9 mouse cellular contexts compared by ENCODE assay signal in the genomic region with DNA sequence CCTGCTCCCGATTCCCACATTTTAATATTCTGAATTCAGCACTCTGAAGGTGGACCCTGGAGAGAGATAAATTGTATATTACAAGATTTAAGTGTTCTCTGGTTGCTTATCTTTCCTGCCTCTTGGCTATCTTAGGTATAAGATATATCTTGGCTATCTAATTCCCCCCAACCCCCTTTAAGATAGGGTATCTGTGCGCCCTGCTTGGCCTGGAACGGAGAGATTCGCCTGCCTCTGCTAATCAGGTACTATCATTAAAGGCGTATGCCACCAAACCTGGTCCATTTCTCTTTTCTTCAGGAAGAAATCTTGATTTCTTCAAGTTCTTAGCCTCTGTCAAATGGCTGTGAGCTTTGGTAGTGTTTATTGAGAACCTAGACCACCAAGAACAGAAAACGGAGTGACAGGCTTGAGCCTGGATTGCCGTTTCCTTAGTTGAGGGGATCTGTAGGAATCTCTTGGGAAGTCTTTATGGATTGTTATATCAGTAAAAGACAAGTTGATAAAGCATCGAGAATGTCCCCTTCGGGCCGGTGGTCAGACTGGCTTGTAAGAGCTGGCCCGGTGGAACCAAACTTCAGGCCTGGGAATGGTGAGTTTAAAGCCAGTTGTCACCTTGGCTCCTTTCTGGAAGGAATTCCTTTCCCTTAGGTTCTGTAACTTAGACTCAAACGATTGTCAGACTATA. TPM values are rescaled to one million over a fixed set of nuclear protein-coding genes. Genes with fewer than 3 reads are reported as not detected.
A peak's percentile ranks its signal among the peaks of the same experiment; 100 is the strongest.
DNase-seq lines count a peak whose midpoint lies in the region; ATAC-seq and TF ChIP-seq lines count a peak whose summit lies in the region.
"Had no signal": no experiment of that assay in that cellular context is flagged by ENCODE, and none has a peak within 500 bp of the region (broad histone marks: within the 10 kb centered on the region; RNA-seq: fewer than 3 reads in every experiment).

No protein-coding gene starts in this region.

- peak overlapping the region; percentile 94 for H3K27ac ChIP-seq in lung, embryonic 14.5 days (ENCODE audit: low read depth)
- peak overlapping the region; percentile 98; the same call in 1 of the 2 replicates for H3K27ac ChIP-seq in embryonic facial prominence, embryonic 15.5 days (replicated peaks)
- peak overlapping the region; percentile 96; the same call in 1 of the 2 replicates for H3K27ac ChIP-seq in limb, embryonic 10.5 days
- H3K27ac ChIP-seq in neural tube, embryonic 14.5 days (ENCODE audit: low read depth, low read length) = no peak overlapping the region

- no peaks in the 10 kb centered on the region for H3K27me3 ChIP-seq in lung, embryonic 14.5 days (ENCODE audit: insufficient read depth, low read length)
- H3K27me3 ChIP-seq in embryonic facial prominence, embryonic 15.5 days = no peaks in the 10 kb centered on the region
- no peaks in the 10 kb centered on the region for H3K27me3 ChIP-seq in limb, embryonic 10.5 days (ENCODE audit: low read depth, poor library complexity, severe bottlenecking)
- H3K27me3 ChIP-seq in neural tube, embryonic 14.5 days (ENCODE audit: control insufficient read depth, insufficient read depth, low read length) = no peaks in the 10 kb centered on the region

- peak overlapping the region; percentile 87 for H3K9ac ChIP-seq in lung, embryonic 14.5 days
- peak overlapping the region; percentile 80; the same call in 1 of the 2 replicates for H3K9ac ChIP-seq in embryonic facial prominence, embryonic 15.5 days
- H3K9ac ChIP-seq in neural tube, embryonic 14.5 days (replicated peaks; ENCODE audit: low read depth, low read length) = peak overlapping the region; percentile 86

- DNase-seq in lung, embryonic 14.5 days = no peak
- DNase-seq in lung, postnatal 10 days = no peak
- DNase-seq in limb, embryonic 10.5 days (ENCODE audit: low spot score) = no peak
- DNase-seq in thymus, postnatal 0 days (ENCODE audit: low spot score) = no peak
- no peak for DNase-seq in cerebellum, adult 9-11 months

- H3K4me1 ChIP-seq in lung, embryonic 14.5 days (ENCODE audit: insufficient read depth) = 0 out of 2 replicates have a peak, but pooled peaks cover 5% of the 10 kb centered on the region
- peaks cover 6% of the 10 kb centered on the region for H3K4me1 ChIP-seq in embryonic facial prominence, embryonic 15.5 days
- peaks cover 18% of the 10 kb centered on the region for H3K4me1 ChIP-seq in limb, embryonic 10.5 days
- peaks cover 14% of the 10 kb centered on the region for H3K4me1 ChIP-seq in neural tube, embryonic 14.5 days (ENCODE audit: control insufficient read depth, insufficient read depth, low read length)

- H3K4me3 ChIP-seq in lung, embryonic 14.5 days (ENCODE audit: low read depth, low read length) = peak overlapping the region; percentile 90
- peak overlapping the region; percentile 75 for H3K4me3 ChIP-seq in embryonic facial prominence, embryonic 15.5 days (replicated peaks)
- H3K4me3 ChIP-seq in limb, embryonic 10.5 days = peak overlapping the region; percentile 94
- peak overlapping the region; percentile 93 for H3K4me3 ChIP-seq in neural tube, embryonic 14.5 days (ENCODE audit: low read depth, low read length)

- ATAC-seq in lung, embryonic 14.5 days (ENCODE audit: insufficient read depth) = no peak
- no peak for ATAC-seq in embryonic facial prominence, embryonic 15.5 days (ENCODE audit: insufficient number of reproducible peaks, low FRiP score, low TSS enrichment, low read depth)
- no peak for ATAC-seq in neural tube, embryonic 14.5 days (ENCODE audit: low read depth)
- no peak for ATAC-seq in megakaryocyte-erythroid progenitor cell, adult 5-6 weeks (replicated peaks; ENCODE audit: low FRiP score, low TSS enrichment, poor library complexity, severe bottlenecking)
- ATAC-seq: activated CD4-positive, CD25-positive, alpha-beta regulatory T cell, adult 4 months had no signal

- no peaks in the 10 kb centered on the region for H3K36me3 ChIP-seq in lung, embryonic 14.5 days (ENCODE audit: insufficient read depth)
- H3K36me3 ChIP-seq in embryonic facial prominence, embryonic 15.5 days = no peaks in the 10 kb centered on the region
- no peaks in the 10 kb centered on the region for H3K36me3 ChIP-seq in limb, embryonic 10.5 days
- no peaks in the 10 kb centered on the region for H3K36me3 ChIP-seq in neural tube, embryonic 14.5 days (ENCODE audit: control insufficient read depth, insufficient read depth, low read length)

- WGBS in lung, embryonic 14.5 days = 45% methylated on average over 12 of the region's 12 CpGs
- 52% methylated on average over 12 of the region's 12 CpGs for WGBS in embryonic facial prominence, embryonic 15.5 days
- 56% methylated on average over 12 of the region's 12 CpGs for WGBS in limb, embryonic 10.5 days
- WGBS in neural tube, embryonic 14.5 days = 54% methylated on average over 12 of the region's 12 CpGs

- H3K9me3 ChIP-seq in lung, embryonic 14.5 days (ENCODE audit: low read depth, low read length) = no peaks in the 10 kb centered on the region
- H3K9me3 ChIP-seq in embryonic facial prominence, embryonic 15.5 days (replicated peaks) = no peaks in the 10 kb centered on the region
- H3K9me3 ChIP-seq in limb, embryonic 10.5 days (replicated peaks) = no peaks in the 10 kb centered on the region
- H3K9me3 ChIP-seq in neural tube, embryonic 14.5 days (ENCODE audit: control insufficient read depth, low read length) = no peaks in the 10 kb centered on the region

- peak overlapping the region; percentile 73 for H3K4me2 ChIP-seq in lung, embryonic 14.5 days
- peak overlapping the region; percentile 66 for H3K4me2 ChIP-seq in embryonic facial prominence, embryonic 15.5 days (replicated peaks)
- peak overlapping the region; percentile 61 for H3K4me2 ChIP-seq in neural tube, embryonic 14.5 days (ENCODE audit: low read depth, low read length)

- TF ChIP-seq CTCF in lung, embryonic 14.5 days (IDR thresholded peaks at IDR 0.05; ENCODE audit: low read depth) = no peak

RNA-seq across cellular contexts. Expression of gene Cdk19, which starts 11.0 kb away (rescaled TPM):
- 10.6 and 11.6 TPM in 2 replicates for polyA plus RNA-seq in lung, embryonic 14.5 days (2014; fragmentation: Nextera tagmentation; extraction: Ambion mirVana)
- polyA plus RNA-seq in embryonic facial prominence, embryonic 15.5 days (2015; fragmentation: Nextera tagmentation; extraction: Ambion mirVana) = 9.7 and 10.0 TPM in 2 replicates
- polyA plus RNA-seq in limb, embryonic 10.5 days (2016; fragmentation: Nextera tagmentation; extraction: Ambion mirVana) = 5.0 and 9.0 TPM in 2 replicates
- polyA plus RNA-seq in neural tube, embryonic 14.5 days (2014; fragmentation: Nextera tagmentation; extraction: Ambion mirVana) = 15.7 and 19.1 TPM in 2 replicates
- total RNA-seq in megakaryocyte-erythroid progenitor cell, adult 5-6 weeks (2014; fragmentation: Nextera tagmentation) = 16.6 and 17.4 TPM in 2 replicates
- total RNA-seq in megakaryocyte-erythroid progenitor cell, adult 5-6 weeks (2017) = 24.0 and 25.4 TPM in 2 replicates
- 15.8 and 19.7 TPM in 2 replicates for polyA plus RNA-seq in thymus, postnatal 0 days (2015; fragmentation: Nextera tagmentation; extraction: Ambion mirVana)

RNA-seq across cellular contexts. Expression of gene Amd1, which starts 48.4 kb away (rescaled TPM):
- polyA plus RNA-seq in lung, embryonic 14.5 days (2014; fragmentation: Nextera tagmentation; extraction: Ambion mirVana) = 78.7 and 82.0 TPM in 2 replicates
- 44.5 and 46.5 TPM in 2 replicates for polyA plus RNA-seq in embryonic facial prominence, embryonic 15.5 days (2015; fragmentation: Nextera tagmentation; extraction: Ambion mirVana)
- polyA plus RNA-seq in limb, embryonic 10.5 days (2016; fragmentation: Nextera tagmentation; extraction: Ambion mirVana) = 83.3 and 94.6 TPM in 2 replicates
- polyA plus RNA-seq in neural tube, embryonic 14.5 days (2014; fragmentation: Nextera tagmentation; extraction: Ambion mirVana) = 49.9 and 53.3 TPM in 2 replicates
- total RNA-seq in megakaryocyte-erythroid progenitor cell, adult 5-6 weeks (2014; fragmentation: Nextera tagmentation) = 196 and 233 TPM in 2 replicates
- 272 and 286 TPM in 2 replicates for total RNA-seq in megakaryocyte-erythroid progenitor cell, adult 5-6 weeks (2017)
- polyA plus RNA-seq in thymus, postnatal 0 days (2015; fragmentation: Nextera tagmentation; extraction: Ambion mirVana) = 40.1 and 40.3 TPM in 2 replicates
